Mouse (Mus musculus) embryonic facial prominence, embryonic 13.5 days (tissue): Measurements from ENCODE around the gene Lmntd1. TPM values are rescaled to one million over a fixed set of nuclear protein-coding genes. Genes with fewer than 3 reads are reported as not detected.
A peak's percentile ranks its signal among the peaks of the same experiment; 100 is the strongest.

Experiments
- ATAC-seq: fragments of 200-750 bp; cut with Nextera tagmentation; 2 replicates; pipeline ENCODE4 v1.8.0; 2017; ENCODE audit warnings: low read depth; ENCODE audit not compliant: insufficient number of reproducible peaks, insufficient read depth, low FRiP score, low TSS enrichment
- H3K27ac ChIP-seq: fragments of 300-500 bp; sonication (generic); 2 replicates; pipeline ENCODE4 v1.5.1; 2015; ENCODE audit warnings: moderate library complexity, mild to moderate bottlenecking, inconsistent platforms
- H3K27me3 ChIP-seq: fragments of 300-500 bp; sonication (generic); 2 replicates; pipeline ENCODE4 v1.6.1; 2015; ENCODE audit warnings: mild to moderate bottlenecking, inconsistent platforms
- H3K36me3 ChIP-seq: fragments of 300-500 bp; sonication (generic); 2 replicates; pipeline ENCODE4 v1.6.1; 2015; ENCODE audit warnings: mild to moderate bottlenecking, inconsistent platforms
- H3K4me1 ChIP-seq: fragments of 300-500 bp; sonication (generic); 2 replicates; pipeline ENCODE4 v1.6.1; 2015; ENCODE audit warnings: inconsistent platforms
- H3K4me2 ChIP-seq: fragments of 300-500 bp; sonication (generic); 2 replicates; pipeline ENCODE4 v1.6.1; 2015; ENCODE audit warnings: moderate library complexity, mild to moderate bottlenecking, inconsistent platforms
- H3K4me3 ChIP-seq: fragments of 300-500 bp; sonication (generic); 2 replicates; pipeline ENCODE4 v1.5.1; 2015; ENCODE audit warnings: mild to moderate bottlenecking, inconsistent platforms
- H3K9ac ChIP-seq: fragments of 300-500 bp; sonication (generic); 2 replicates; pipeline ENCODE4 v1.6.1; 2015; ENCODE audit warnings: mild to moderate bottlenecking, inconsistent platforms
- H3K9me3 ChIP-seq: fragments of 300-500 bp; sonication (generic); 2 replicates; pipeline ENCODE4 v1.6.1; 2016; ENCODE audit warnings: inconsistent platforms
- WGBS: fragments of 180-500 bp; shearing (Covaris S2); methylation state at CpG from one replicate; pipeline ENCODE4 v1.1.7; 2015; ENCODE audit warnings: mixed read lengths; 5-methylcytosine and 5-hydroxymethylcytosine counted together
- polyA plus RNA-seq: library from polyadenylated mRNA; unstranded; fragments of >200 nt; fragmentation: Nextera tagmentation; extraction: Ambion mirVana; gene quantifications from 2 replicates; pipeline ENCODE4 v1.2.1, GENCODE M21; 2015

Gene Lmntd1
- polyA plus RNA-seq, 1 experiment from 2014 or later, result 0.41 TPM

GRCm38 (mm10) chr6:145442786-145443185 is 171.3 kb downstream of the Lmntd1 start:
- Histone ChIP-seq H3K9me3 (no peaks in the 10 kb centered on the region), H3K4me2 (no peak overlapping the region), H3K4me3 (no peak overlapping the region), H3K27ac (no peak overlapping the region), H3K9ac (no peak overlapping the region), H3K27me3 (no peaks in the 10 kb centered on the region), H3K4me1 (peaks cover 51% of the 10 kb centered on the region), H3K36me3 (no peaks in the 10 kb centered on the region)
- 51% methylated on average over 13 of the region's 13 CpGs for WGBS
- ATAC-seq, result no peak

GRCm38 (mm10) chr6:145441416-145442110 is 172.6 kb downstream of the Lmntd1 start:
- Histone ChIP-seq H3K27ac (peak overlapping the region; percentile 82), H3K9ac (no peak overlapping the region), H3K4me3 (no peak overlapping the region), H3K4me2 (no peak overlapping the region), H3K36me3 (no peaks in the 10 kb centered on the region), H3K27me3 (no peaks in the 10 kb centered on the region), H3K4me1 (peaks cover 42% of the 10 kb centered on the region), H3K9me3 (no peaks in the 10 kb centered on the region)
- 52% methylated on average over 18 of the region's 18 CpGs for WGBS
- no peak for ATAC-seq

- no peak overlapping the region for H3K27ac ChIP-seq
- 85% methylated on average over 5 of the region's 5 CpGs for WGBS
- no peak overlapping the region for H3K9ac ChIP-seq
- no peak overlapping the region for H3K4me2 ChIP-seq
- H3K9me3 ChIP-seq, result no peaks in the 10 kb centered on the region
- no peak for ATAC-seq
- no peaks in the 10 kb centered on the region for H3K27me3 ChIP-seq
- no peaks in the 10 kb centered on the region for H3K36me3 ChIP-seq
- no peak overlapping the region for H3K4me3 ChIP-seq
- peaks cover 23% of the 10 kb centered on the region for H3K4me1 ChIP-seq
These were observed 175.3 kb downstream of the Lmntd1 start for GRCm38 (mm10) chr6:145438851-145439250.

DNA sequence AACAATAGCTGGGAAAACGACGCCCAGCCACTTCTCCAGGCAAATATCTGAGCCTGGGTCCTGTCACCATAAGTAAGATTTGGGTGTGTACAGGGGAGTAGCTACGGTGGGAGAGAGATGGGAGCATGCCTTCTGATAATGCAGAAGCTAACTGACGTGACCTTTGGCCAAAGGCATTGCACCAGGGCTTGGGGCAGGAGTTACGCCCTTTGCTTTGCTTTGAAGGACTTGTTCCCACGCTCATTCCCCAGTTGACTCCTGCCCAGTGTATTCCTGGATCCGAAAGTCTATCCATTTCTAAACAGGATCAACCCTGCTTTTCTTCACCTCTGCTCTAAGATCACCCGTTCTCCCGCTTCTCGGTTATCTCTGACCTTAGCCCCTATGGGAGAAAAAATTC is 178.4 kb downstream of the Lmntd1 start:
- Histone ChIP-seq H3K4me2 (no peak overlapping the region), H3K9me3 (no peaks in the 10 kb centered on the region), H3K9ac (no peak overlapping the region), H3K4me3 (no peak overlapping the region), H3K27ac (no peak overlapping the region), H3K36me3 (no peaks in the 10 kb centered on the region), H3K27me3 (no peaks in the 10 kb centered on the region), H3K4me1 (peaks cover 32% of the 10 kb centered on the region)
- whole genome bisulfite sequencing, result 87% methylated on average over 10 of the region's 10 CpGs
- ATAC-seq, result no peak

DNA sequence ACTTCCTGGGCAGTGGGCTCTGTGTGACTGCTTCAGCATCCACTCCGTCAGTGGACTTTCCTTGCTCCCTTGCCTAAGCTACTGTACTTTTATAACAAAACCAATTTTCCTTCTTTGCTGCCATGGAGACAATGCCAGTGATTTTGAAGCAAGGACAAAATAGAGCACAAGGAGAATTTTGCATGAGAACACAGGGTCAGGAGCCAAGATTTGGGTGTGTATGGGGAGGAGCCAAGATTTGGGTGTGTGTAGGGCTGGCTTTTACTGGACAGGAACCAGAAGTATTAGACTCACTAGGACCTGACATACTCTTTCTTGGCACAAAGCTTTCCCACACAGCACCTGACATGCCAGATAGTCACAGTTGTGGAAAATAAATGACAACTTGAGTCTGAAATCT is 179.0 kb downstream of the Lmntd1 start:
- no peaks in the 10 kb centered on the region for H3K27me3 ChIP-seq
- no peak overlapping the region for H3K4me3 ChIP-seq
- no peak overlapping the region for H3K4me2 ChIP-seq
- H3K9me3 ChIP-seq, result no peaks in the 10 kb centered on the region
- H3K36me3 ChIP-seq, result no peaks in the 10 kb centered on the region
- H3K9ac ChIP-seq, result no peak overlapping the region
- 91% methylated on average over 1 of the region's 1 CpGs for WGBS
- H3K4me1 ChIP-seq, result peaks cover 30% of the 10 kb centered on the region
- no peak for ATAC-seq
- no peak overlapping the region for H3K27ac ChIP-seq

DNA sequence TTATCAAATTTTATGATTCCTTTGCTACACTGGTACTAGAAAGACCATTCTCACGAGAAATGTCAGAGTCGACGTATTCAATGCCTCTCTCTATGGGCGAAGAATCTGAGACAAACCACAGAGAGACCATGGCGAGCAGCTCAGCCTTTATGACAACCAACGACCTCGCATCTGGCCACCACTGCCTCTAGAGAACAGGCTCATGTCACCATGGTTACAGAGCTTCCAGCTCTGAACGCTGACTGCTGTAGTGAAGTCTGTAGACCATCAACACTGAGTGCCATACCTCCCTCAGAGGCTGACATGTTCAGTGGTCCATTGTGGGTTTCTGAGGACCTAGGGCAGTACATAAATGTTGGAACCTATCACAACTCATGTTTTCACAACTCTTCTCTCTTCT is 180.2 kb downstream of the Lmntd1 start:
- Histone ChIP-seq H3K27ac (0 out of 2 replicates have a peak overlapping the region, but pooled peaks have one; percentile 7), H3K4me2 (no peak overlapping the region), H3K9ac (no peak overlapping the region), H3K9me3 (no peaks in the 10 kb centered on the region), H3K27me3 (no peaks in the 10 kb centered on the region), H3K4me1 (peaks cover 30% of the 10 kb centered on the region), H3K4me3 (no peak overlapping the region), H3K36me3 (no peaks in the 10 kb centered on the region)
- ATAC-seq, result no peak
- WGBS, result 74% methylated on average over 8 of the region's 8 CpGs

- H3K27me3 ChIP-seq, result no peaks in the 10 kb centered on the region
- no peak overlapping the region for H3K9ac ChIP-seq
- H3K4me2 ChIP-seq, result no peak overlapping the region
- no peaks in the 10 kb centered on the region for H3K36me3 ChIP-seq
- WGBS, result 50% methylated on average over 11 of the region's 11 CpGs
- H3K4me1 ChIP-seq, result peaks cover 30% of the 10 kb centered on the region
- H3K27ac ChIP-seq, result peak overlapping the region; percentile 94
- no peak for ATAC-seq
- no peak overlapping the region for H3K4me3 ChIP-seq
- no peaks in the 10 kb centered on the region for H3K9me3 ChIP-seq
These were observed 181.1 kb downstream of the Lmntd1 start for GRCm38 (mm10) chr6:145432711-145433708.

- H3K27ac ChIP-seq, result peak overlapping the region; percentile 94
- peak overlapping the region; percentile 48 for H3K4me2 ChIP-seq
- no peaks in the 10 kb centered on the region for H3K27me3 ChIP-seq
- no peak overlapping the region for H3K4me3 ChIP-seq
- peaks cover 36% of the 10 kb centered on the region for H3K4me1 ChIP-seq
- no peaks in the 10 kb centered on the region for H3K9me3 ChIP-seq
- H3K9ac ChIP-seq, result 0 out of 2 replicates have a peak overlapping the region, but pooled peaks have one; percentile 27
- 34% methylated on average over 14 of the region's 14 CpGs for WGBS
- ATAC-seq, result no peak
- H3K36me3 ChIP-seq, result no peaks in the 10 kb centered on the region
These were observed 182.4 kb downstream of the Lmntd1 start for GRCm38 (mm10) chr6:145431747-145432146.

DNA sequence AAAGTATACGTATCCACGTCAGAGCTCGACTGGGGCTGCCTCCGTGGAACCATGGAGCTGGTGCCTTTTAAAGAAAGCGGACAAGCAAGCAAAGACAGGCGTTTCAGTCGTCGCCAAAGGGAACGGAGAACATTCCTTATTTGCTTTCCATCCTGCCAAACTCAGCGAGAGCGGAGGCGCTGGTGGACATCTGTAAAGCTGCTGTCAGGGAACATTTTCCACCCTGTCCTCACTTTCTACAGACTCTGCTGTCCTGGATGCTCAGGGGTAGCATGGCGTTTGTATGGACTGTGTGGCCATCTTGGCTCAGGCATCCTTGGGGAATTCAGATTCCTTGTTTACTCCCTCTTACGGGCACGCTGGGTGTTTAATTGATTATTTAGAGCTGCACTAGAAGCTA is 186.7 kb downstream of the Lmntd1 start:
- no peak overlapping the region for H3K4me3 ChIP-seq
- H3K27me3 ChIP-seq, result no peaks in the 10 kb centered on the region
- H3K4me1 ChIP-seq, result peaks cover 19% of the 10 kb centered on the region
- no peak overlapping the region for H3K9ac ChIP-seq
- 60% methylated on average over 15 of the region's 15 CpGs for WGBS
- no peak for ATAC-seq
- H3K36me3 ChIP-seq, result no peaks in the 10 kb centered on the region
- no peak overlapping the region for H3K27ac ChIP-seq
- no peaks in the 10 kb centered on the region for H3K9me3 ChIP-seq
- no peak overlapping the region for H3K4me2 ChIP-seq

- ATAC-seq, result no peak
- Histone ChIP-seq H3K36me3 (no peaks in the 10 kb centered on the region), H3K9ac (no peak overlapping the region), H3K9me3 (no peaks in the 10 kb centered on the region), H3K27me3 (no peaks in the 10 kb centered on the region), H3K27ac (no peak overlapping the region), H3K4me3 (no peak overlapping the region), H3K4me1 (peaks cover 10% of the 10 kb centered on the region), H3K4me2 (no peak overlapping the region)
- WGBS, result 73% methylated on average over 10 of the region's 10 CpGs
These were observed 187.6 kb downstream of the Lmntd1 start for GRCm38 (mm10) chr6:145426501-145426900.

DNA sequence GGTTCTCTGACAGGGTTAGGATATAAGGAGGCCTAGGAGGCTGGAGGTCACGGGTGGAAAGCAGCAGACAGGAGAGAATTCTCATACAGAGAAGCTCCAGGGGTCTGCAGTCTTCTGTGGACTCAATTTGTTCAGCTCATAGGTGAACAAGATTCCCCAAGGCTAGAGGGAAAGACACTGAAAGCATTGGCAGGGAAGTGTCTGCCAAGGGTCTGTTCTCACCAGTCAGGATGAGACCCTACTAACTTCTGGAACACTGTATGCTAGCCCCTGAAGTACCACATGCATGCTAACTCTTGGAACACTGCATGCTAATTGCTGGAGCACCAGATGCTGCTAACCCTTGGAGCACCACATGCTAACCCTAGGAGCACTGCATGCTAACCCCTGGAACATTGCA is 190.0 kb downstream of the Lmntd1 start:
- Histone ChIP-seq H3K4me2 (no peak overlapping the region), H3K9me3 (no peaks in the 10 kb centered on the region), H3K36me3 (no peaks in the 10 kb centered on the region), H3K27me3 (no peaks in the 10 kb centered on the region), H3K9ac (no peak overlapping the region), H3K4me3 (no peak overlapping the region), H3K4me1 (peaks cover 10% of the 10 kb centered on the region; the same call in 1 of the 2 replicates), H3K27ac (no peak overlapping the region)
- ATAC-seq, result no peak
- 74% methylated on average over 1 of the region's 1 CpGs for WGBS
